Mouse (Mus musculus) intestine, embryonic 16.5 days (tissue): Measurements from ENCODE around the gene Ets1. TPM values are rescaled to one million over a fixed set of nuclear protein-coding genes. Genes with fewer than 3 reads are reported as not detected.
A peak's percentile ranks its signal among the peaks of the same experiment; 100 is the strongest.

Experiments used
- ATAC-seq: fragments of 200-750 bp; cut with Nextera tagmentation; 2 replicates; pipeline ENCODE4 v1.8.0; 2017; ENCODE audit warnings: moderate TSS enrichment, moderate library complexity
- H3K27ac ChIP-seq: fragments of 300-500 bp; sonication (generic); 2 replicates; pipeline ENCODE4 v1.5.1; 2014; ENCODE audit warnings: mild to moderate bottlenecking, low read length
- H3K27me3 ChIP-seq: fragments of 300-500 bp; sonication (generic); replicated peaks from 2 replicates; pipeline ENCODE4 v1.6.1; 2014; ENCODE audit warnings: low read length, control low read depth, mixed read lengths; ENCODE audit not compliant: control insufficient read depth, insufficient read depth
- H3K36me3 ChIP-seq: fragments of 300-500 bp; sonication (generic); 2 replicates; pipeline ENCODE4 v1.6.1; 2014; ENCODE audit warnings: low read length, control low read depth; ENCODE audit not compliant: control insufficient read depth, insufficient read depth
- H3K4me1 ChIP-seq: fragments of 300-500 bp; sonication (generic); 2 replicates; pipeline ENCODE4 v1.6.1; 2014; ENCODE audit warnings: low read length, control low read depth, mixed read lengths; ENCODE audit not compliant: control insufficient read depth, insufficient read depth
- H3K4me2 ChIP-seq: fragments of 300-500 bp; sonication (generic); 2 replicates; pipeline ENCODE4 v1.6.1; 2014; ENCODE audit warnings: low read depth, low read length, control low read depth
- H3K4me3 ChIP-seq: fragments of 300-500 bp; sonication (generic); 2 replicates; pipeline ENCODE4 v1.5.1; 2014; ENCODE audit warnings: mild to moderate bottlenecking, low read length
- H3K9ac ChIP-seq: fragments of 300-500 bp; sonication (generic); 2 replicates; pipeline ENCODE4 v1.6.1; 2014; ENCODE audit warnings: low read depth, low read length
- H3K9me3 ChIP-seq: fragments of 300-500 bp; sonication (generic); 2 replicates; pipeline ENCODE4 v1.6.1; 2016; ENCODE audit warnings: low read length, control low read depth; ENCODE audit not compliant: control insufficient read depth
- WGBS: fragments of 180-500 bp; shearing (Covaris S2); extraction: QIAGEN DNeasy Blood & Tissue Kit; methylation state at CpG from one replicate; pipeline ENCODE4 v1.1.7; 2014; 5-methylcytosine and 5-hydroxymethylcytosine counted together
- polyA plus RNA-seq: library from polyadenylated mRNA; unstranded; fragments of >200 nt; fragmentation: Nextera tagmentation; extraction: Ambion mirVana; gene quantifications from 2 replicates; pipeline ENCODE4 v1.2.1, GENCODE M21; 2015

Gene Ets1
- 33.0 and 33.9 TPM in 2 replicates for polyA plus RNA-seq

DNA sequence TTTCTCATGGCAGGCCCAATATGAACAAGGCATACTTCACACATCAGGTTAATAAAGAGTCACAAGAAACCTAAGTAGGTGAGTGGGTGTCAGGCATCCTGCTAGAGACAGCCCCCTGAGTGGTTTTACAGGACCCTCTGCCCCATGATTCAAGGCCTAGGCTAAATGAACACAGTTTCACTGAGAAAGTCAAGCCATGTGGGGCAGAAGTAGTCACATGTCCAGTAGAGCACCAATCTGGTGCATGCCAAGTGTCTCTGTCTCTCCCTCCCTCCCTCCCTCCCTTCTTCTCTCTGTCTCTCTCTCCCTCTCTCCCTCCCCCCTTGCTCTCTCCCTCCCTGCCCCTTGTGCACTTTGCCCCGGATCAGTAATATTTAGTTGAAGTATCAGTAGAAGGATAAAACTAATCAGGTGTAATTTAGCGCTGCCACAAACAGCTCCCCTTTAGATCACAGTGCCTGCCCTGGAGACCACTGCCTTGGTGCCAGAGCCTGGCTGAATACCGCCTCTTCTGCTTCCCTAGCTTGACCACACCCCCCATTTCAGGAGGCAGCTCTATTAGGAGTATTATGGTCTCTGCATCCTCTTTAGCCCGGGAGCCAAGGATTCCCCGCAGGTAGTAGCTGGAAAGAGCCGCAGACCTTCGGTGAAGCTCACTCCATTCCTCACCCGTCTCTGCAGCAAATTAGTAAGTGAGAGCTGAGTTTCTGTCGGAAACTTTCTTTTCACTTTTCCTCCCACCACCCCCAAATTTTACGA, at the start of gene Ets1:
TSS of gene Ets1 (plus strand) at position 595 of the 759 bp plus-strand sequence.
- no peak within 1 kb of the TSS for H3K9ac ChIP-seq
- 2% methylated on average over 10 of the region's 10 CpGs for WGBS
- peak within 1 kb of the TSS; percentile 53 for H3K4me2 ChIP-seq
- ATAC-seq, result peak; percentile 59
- H3K9me3 ChIP-seq, result no peaks in the 10 kb centered on the region
- 0 out of 2 replicates have a peak, but pooled peaks cover 3% of the 10 kb centered on the region for H3K4me1 ChIP-seq
- no peak within 1 kb of the TSS for H3K27ac ChIP-seq
- no peaks in the 10 kb centered on the region for H3K27me3 ChIP-seq
- peak within 1 kb of the TSS; percentile 32 for H3K4me3 ChIP-seq
- H3K36me3 ChIP-seq, result no peaks in the 10 kb centered on the region

DNA sequence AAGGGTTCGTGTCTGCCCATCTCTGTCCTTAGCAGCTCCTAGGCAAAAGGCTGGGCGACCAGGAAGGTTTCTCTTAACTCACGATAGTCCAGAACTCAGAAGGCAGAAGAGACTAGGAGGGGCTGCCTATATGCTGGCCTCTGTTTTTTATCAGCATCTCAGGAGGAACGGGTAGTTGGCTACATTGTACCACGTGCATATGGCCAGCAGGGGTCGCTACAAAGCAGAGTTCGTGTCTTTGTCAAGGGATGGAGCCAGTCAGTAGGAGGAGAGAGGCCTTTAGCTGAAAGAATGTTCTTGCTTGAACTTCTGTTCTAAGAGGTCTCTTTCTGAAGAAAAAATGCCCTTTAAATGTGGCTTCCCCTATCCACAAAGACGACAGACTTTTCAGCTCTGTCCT, 46.1 kb upstream of the Ets1 start:
- ATAC-seq, result peak; percentile 66
- 10% methylated on average over 8 of the region's 8 CpGs for WGBS
- no peak overlapping the region for H3K4me3 ChIP-seq

DNA sequence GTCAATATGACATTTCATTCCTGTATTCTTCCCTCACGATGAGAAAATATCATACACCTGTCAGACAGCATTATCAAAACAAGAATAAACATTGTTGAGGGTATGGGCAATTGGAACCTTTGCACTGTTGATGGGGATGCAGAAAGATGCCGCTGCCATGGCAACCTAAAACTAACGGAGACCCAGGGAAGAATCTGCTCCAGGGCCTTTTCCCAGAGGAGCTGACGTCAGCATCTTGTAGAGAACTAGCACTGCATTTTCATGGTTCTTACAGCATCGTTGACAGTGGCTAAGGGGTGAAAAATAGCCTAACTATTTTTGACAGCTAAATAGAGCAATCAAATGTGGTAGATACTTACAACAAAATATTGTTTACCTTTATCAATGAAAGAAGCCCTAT, 45.5 kb upstream of the Ets1 start:
- Histone ChIP-seq H3K27ac (no peak overlapping the region), H3K27me3 (no peaks in the 10 kb centered on the region), H3K9me3 (no peaks in the 10 kb centered on the region), H3K4me2 (no peak overlapping the region), H3K4me1 (0 out of 2 replicates have a peak, but pooled peaks cover 4% of the 10 kb centered on the region), H3K36me3 (no peaks in the 10 kb centered on the region), H3K4me3 (no peak overlapping the region), H3K9ac (no peak overlapping the region)
- ATAC-seq, result no peak
- 63% methylated on average over 5 of the region's 5 CpGs for WGBS

More for the DNA sequence above, 46.1 kb upstream of the Ets1 start:
- Histone ChIP-seq H3K9ac (no peak overlapping the region), H3K9me3 (no peaks in the 10 kb centered on the region), H3K36me3 (no peaks in the 10 kb centered on the region), H3K4me1 (no peaks in the 10 kb centered on the region), H3K4me2 (no peak overlapping the region), H3K27ac (no peak overlapping the region), H3K27me3 (no peaks in the 10 kb centered on the region)

DNA sequence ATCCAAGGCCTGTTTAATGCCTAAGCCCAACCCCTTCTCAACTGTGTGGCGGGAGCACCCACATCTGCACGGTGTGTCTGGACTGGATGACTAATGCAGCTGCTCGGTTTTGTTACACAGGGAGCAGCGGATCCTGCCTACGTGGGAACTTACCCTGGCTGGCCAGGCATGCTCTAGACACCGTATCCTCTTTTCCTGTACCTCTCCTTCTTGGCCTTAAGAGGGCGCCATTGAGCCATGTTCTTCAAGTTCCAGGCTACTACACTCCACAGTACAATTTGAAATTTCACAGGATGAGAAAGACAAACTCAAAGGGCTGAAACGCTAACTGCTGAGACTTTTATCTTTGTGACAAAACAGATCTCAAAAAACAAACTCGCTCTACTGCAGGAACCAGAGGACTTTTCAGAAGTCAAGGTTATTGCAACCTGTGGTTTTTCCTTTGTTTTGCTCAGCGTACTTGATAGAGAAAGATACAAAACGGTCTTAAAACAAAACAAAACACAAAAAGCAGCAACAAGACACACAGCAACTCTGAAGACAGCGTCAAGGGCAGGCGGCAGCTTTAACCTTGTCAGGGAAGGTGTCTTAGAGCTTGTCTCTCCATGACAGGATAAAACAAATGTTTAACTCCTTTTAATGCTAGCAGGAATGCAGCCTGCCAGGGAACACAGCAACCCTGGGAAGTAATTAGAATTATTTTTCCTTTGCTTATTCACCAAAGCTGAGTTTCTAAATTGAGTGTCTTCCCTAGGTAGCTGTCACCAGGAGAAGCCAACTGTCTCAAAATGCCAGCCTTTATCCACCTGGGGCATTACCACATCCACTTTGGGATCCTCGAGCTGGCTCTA, 44.1 kb upstream of the Ets1 start:
- H3K4me2 ChIP-seq, result 0 out of 2 replicates have a peak overlapping the region, but pooled peaks have one; percentile 9
- 0 out of 2 replicates have a peak overlapping the region, but pooled peaks have one; percentile 5 for H3K27ac ChIP-seq
- ATAC-seq, result peak; percentile 89
- H3K9me3 ChIP-seq, result no peaks in the 10 kb centered on the region
- H3K4me1 ChIP-seq, result 0 out of 2 replicates have a peak, but pooled peaks cover 5% of the 10 kb centered on the region
- no peak overlapping the region for H3K4me3 ChIP-seq
- WGBS, result 12% methylated on average over 14 of the region's 14 CpGs
- no peak overlapping the region for H3K9ac ChIP-seq
- H3K27me3 ChIP-seq, result no peaks in the 10 kb centered on the region
- H3K36me3 ChIP-seq, result no peaks in the 10 kb centered on the region

DNA sequence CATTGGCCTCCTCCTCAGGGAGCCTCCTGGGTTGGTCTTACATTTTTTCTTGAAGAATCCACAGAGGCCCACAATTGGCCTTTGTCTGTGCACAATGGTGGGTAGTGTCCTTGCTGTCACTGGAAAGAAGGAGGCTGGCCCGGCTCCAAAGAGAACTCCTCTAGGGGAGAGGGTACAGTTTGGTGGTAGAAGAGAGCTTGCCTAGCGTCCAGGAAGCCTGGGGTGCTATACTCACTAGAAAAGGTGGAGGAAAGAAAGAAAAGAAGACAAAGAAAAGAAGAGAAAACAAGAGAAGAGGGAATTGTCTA, 43.5 kb upstream of the Ets1 start:
- ATAC-seq, result no peak
- Histone ChIP-seq H3K9me3 (no peaks in the 10 kb centered on the region), H3K4me2 (no peak overlapping the region), H3K9ac (no peak overlapping the region), H3K36me3 (no peaks in the 10 kb centered on the region), H3K27ac (no peak overlapping the region), H3K4me1 (0 out of 2 replicates have a peak, but pooled peaks cover 5% of the 10 kb centered on the region), H3K27me3 (no peaks in the 10 kb centered on the region), H3K4me3 (no peak overlapping the region)
- 46% methylated on average over 2 of the region's 2 CpGs for WGBS

DNA sequence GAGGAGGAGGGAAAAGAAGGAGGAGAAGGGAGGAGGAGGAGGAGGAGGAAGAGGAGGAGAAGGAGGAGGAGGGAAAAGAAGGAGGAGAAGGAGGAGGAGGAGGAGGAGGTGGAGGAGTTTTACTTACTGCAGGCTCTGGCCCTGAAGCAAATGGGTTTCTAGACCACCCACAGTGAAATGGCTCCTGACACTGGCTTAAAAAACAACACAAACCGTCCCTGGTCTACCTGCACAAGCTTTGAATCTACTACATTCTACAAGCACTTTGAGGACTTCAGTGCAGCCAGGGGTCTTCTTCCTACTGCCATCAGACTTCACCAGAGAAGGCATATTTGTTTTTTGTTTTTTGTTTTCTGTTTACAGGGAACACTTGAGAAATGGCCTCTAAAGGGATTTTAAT, 42.2 kb upstream of the Ets1 start:
- Histone ChIP-seq H3K9me3 (no peaks in the 10 kb centered on the region), H3K4me1 (0 out of 2 replicates have a peak, but pooled peaks cover 5% of the 10 kb centered on the region), H3K27ac (no peak overlapping the region), H3K27me3 (no peaks in the 10 kb centered on the region), H3K9ac (no peak overlapping the region), H3K4me2 (no peak overlapping the region), H3K36me3 (no peaks in the 10 kb centered on the region), H3K4me3 (no peak overlapping the region)
- ATAC-seq, result no peak
- WGBS, result 28% methylated on average over 1 of the region's 1 CpGs

DNA sequence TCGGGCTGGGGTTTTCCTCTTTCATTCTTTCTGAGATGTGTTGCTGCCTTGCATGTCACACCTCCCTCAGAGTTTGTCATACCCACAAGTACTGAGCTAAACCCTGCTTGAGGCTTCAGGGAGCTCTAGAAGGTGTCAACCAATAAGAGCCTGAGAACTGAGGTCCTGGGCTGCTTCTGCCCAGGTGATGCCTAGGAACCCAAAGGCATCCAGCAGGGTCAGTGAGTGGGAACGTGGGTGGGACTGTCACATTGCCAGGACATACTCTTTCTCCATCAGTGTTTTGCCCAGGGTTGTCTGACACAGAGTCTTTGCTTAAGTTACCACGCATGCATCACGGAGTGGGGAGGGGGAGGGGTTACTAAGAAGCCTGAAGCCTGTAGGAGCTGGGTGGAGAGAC, 41.7 kb upstream of the Ets1 start:
- Histone ChIP-seq H3K4me3 (no peak overlapping the region), H3K4me1 (0 out of 2 replicates have a peak, but pooled peaks cover 5% of the 10 kb centered on the region), H3K4me2 (no peak overlapping the region), H3K9ac (no peak overlapping the region), H3K9me3 (no peaks in the 10 kb centered on the region), H3K36me3 (no peaks in the 10 kb centered on the region), H3K27me3 (no peaks in the 10 kb centered on the region), H3K27ac (no peak overlapping the region)
- ATAC-seq, result no peak
- WGBS, result 43% methylated on average over 4 of the region's 4 CpGs

DNA sequence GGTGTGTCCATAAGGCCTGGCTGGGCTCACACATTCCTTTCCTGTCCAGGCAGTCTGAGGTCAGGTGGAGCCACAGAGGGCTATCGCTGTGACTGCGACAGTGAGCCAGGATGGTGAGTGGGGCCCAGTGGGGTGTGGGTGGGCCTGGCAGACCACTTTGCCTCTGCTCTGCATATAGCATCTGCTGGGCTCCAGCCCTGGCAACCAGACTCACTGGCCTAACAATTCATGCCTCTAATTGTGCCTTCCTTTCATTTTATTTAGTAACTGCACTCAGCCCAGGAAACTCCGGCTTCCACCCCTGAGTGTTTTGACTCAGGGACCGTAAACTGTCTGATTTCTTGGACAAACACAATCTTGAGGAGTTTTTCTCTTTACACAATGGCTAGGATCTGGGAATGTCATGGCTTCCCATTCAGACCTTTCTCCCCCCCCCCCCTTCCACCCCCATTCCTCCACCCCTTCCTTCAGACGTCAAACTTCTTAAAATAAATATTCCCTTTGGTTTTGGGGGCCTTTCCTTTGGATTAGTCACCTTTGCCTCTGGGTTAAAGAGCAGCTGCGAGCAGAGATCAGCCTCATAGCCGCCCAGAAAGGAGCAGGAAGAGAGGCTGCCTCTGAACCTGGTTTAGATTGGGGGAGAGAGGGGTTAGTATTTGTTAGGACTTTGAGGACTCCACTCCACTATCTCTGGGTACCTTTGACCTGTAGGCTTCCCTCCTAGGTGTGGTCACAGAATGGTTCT, 40.8 kb upstream of the Ets1 start:
- no peak for ATAC-seq
- WGBS, result 56% methylated on average over 7 of the region's 7 CpGs
- H3K36me3 ChIP-seq, result no peaks in the 10 kb centered on the region

DNA sequence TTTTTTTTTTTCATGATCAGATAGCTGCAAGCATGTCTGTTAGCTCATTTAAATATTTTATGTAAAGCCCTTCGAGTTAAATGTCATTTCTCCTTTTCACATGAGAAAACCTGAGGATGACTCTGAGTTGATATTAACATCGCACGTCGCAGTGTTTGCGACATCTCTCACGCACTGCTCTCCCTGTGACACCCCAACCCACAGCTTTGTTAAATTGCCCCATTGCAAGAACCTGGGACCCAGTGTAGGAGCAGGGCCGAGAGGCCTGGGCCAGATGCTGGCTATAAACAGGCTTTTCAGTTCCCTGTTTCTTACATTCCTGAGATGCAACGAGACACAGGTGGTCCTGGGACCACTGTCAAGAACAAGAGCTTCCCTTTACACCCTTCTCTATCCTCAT, 39.7 kb upstream of the Ets1 start:
- H3K27ac ChIP-seq, result no peak overlapping the region
- H3K9me3 ChIP-seq, result no peaks in the 10 kb centered on the region
- WGBS, result 78% methylated on average over 8 of the region's 8 CpGs
- H3K36me3 ChIP-seq, result no peaks in the 10 kb centered on the region
- H3K4me2 ChIP-seq, result no peak overlapping the region
- H3K4me3 ChIP-seq, result no peak overlapping the region
- H3K9ac ChIP-seq, result no peak overlapping the region
- ATAC-seq, result no peak
- no peaks in the 10 kb centered on the region for H3K27me3 ChIP-seq
- 0 out of 2 replicates have a peak, but pooled peaks cover 5% of the 10 kb centered on the region for H3K4me1 ChIP-seq

More for the DNA sequence above, 40.8 kb upstream of the Ets1 start:
- Histone ChIP-seq H3K9me3 (no peaks in the 10 kb centered on the region), H3K4me2 (no peak overlapping the region), H3K27ac (no peak overlapping the region), H3K4me3 (no peak overlapping the region), H3K9ac (no peak overlapping the region), H3K27me3 (no peaks in the 10 kb centered on the region), H3K4me1 (0 out of 2 replicates have a peak, but pooled peaks cover 5% of the 10 kb centered on the region)
